Mouse (Mus musculus): ENCODE results near the gene Hk2. TPM values are rescaled to one million over a fixed set of nuclear protein-coding genes. Genes with fewer than 3 reads are reported as not detected.
A peak's percentile ranks its signal among the peaks of the same experiment; 100 is the strongest.

Hk2 gene
- polyA plus RNA-seq, 1 experiment from 2014 or later = 31.4 TPM

GRCm38 (mm10) chr6:82751031-82751430 lies 23.2 kb downstream of the Hk2 start:
- Histone ChIP-seq H3K27ac (replicated peaks) (no peak overlapping the region), H3K9me3 (replicated peaks) (no peaks in the 10 kb centered on the region), H3K4me1 (no peaks in the 10 kb centered on the region), H3K27me3 (ENCODE audit: low read depth, poor library complexity, severe bottlenecking) (no peaks in the 10 kb centered on the region), H3K36me3 (peaks cover 85% of the 10 kb centered on the region), H3K4me3 (no peak overlapping the region)
- 91% methylated on average over 11 of the region's 11 CpGs for WGBS
- no peak for DNase-seq (ENCODE audit: low spot score)

- Histone ChIP-seq H3K4me3 (no peak overlapping the region), H3K9me3 (replicated peaks) (no peaks in the 10 kb centered on the region), H3K4me1 (no peaks in the 10 kb centered on the region), H3K27ac (replicated peaks) (no peak overlapping the region), H3K36me3 (peaks cover 85% of the 10 kb centered on the region), H3K27me3 (ENCODE audit: low read depth, poor library complexity, severe bottlenecking) (no peaks in the 10 kb centered on the region)
- 66% methylated on average over 2 of the region's 2 CpGs for WGBS
- no peak for DNase-seq (ENCODE audit: low spot score)
These were observed 24.2 kb downstream of the Hk2 start for GRCm38 (mm10) chr6:82750063-82750462.

- 94% methylated on average over 9 of the region's 9 CpGs for WGBS
- no peaks in the 10 kb centered on the region for H3K4me1 ChIP-seq
- no peak overlapping the region for H3K27ac ChIP-seq (replicated peaks)
- peaks cover 89% of the 10 kb centered on the region for H3K36me3 ChIP-seq
- DNase-seq (ENCODE audit: low spot score) = no peak
- H3K9me3 ChIP-seq (replicated peaks) = no peaks in the 10 kb centered on the region
- no peaks in the 10 kb centered on the region for H3K27me3 ChIP-seq (ENCODE audit: low read depth, poor library complexity, severe bottlenecking)
- H3K4me3 ChIP-seq = no peak overlapping the region
These were observed 26.1 kb downstream of the Hk2 start for GRCm38 (mm10) chr6:82748106-82748672.

- Histone ChIP-seq H3K4me1 (no peaks in the 10 kb centered on the region), H3K4me3 (no peak overlapping the region), H3K9me3 (replicated peaks) (no peaks in the 10 kb centered on the region), H3K27me3 (ENCODE audit: low read depth, poor library complexity, severe bottlenecking) (no peaks in the 10 kb centered on the region), H3K27ac (replicated peaks) (no peak overlapping the region), H3K36me3 (peaks cover 93% of the 10 kb centered on the region)
- WGBS = 82% methylated on average over 5 of the region's 5 CpGs
- DNase-seq (ENCODE audit: low spot score) = no peak
These were observed 27.2 kb downstream of the Hk2 start for GRCm38 (mm10) chr6:82747085-82747484.

GRCm38 (mm10) chr6:82744553-82744952 lies 29.7 kb downstream of the Hk2 start:
- WGBS = 86% methylated on average over 9 of the region's 9 CpGs
- DNase-seq (ENCODE audit: low spot score) = no peak
- Histone ChIP-seq H3K36me3 (peaks cover 85% of the 10 kb centered on the region), H3K9me3 (replicated peaks) (no peaks in the 10 kb centered on the region), H3K27me3 (ENCODE audit: low read depth, poor library complexity, severe bottlenecking) (no peaks in the 10 kb centered on the region), H3K4me3 (no peak overlapping the region), H3K4me1 (no peaks in the 10 kb centered on the region), H3K27ac (replicated peaks) (no peak overlapping the region)

GRCm38 (mm10) chr6:82741518-82741880 lies 32.8 kb downstream of the Hk2 start:
- Histone ChIP-seq H3K4me1 (no peaks in the 10 kb centered on the region), H3K36me3 (peaks cover 92% of the 10 kb centered on the region), H3K9me3 (replicated peaks) (no peaks in the 10 kb centered on the region), H3K4me3 (no peak overlapping the region), H3K27ac (replicated peaks) (no peak overlapping the region), H3K27me3 (ENCODE audit: low read depth, poor library complexity, severe bottlenecking) (no peaks in the 10 kb centered on the region)
- no peak for DNase-seq (ENCODE audit: low spot score)
- WGBS = 87% methylated on average over 5 of the region's 5 CpGs

GRCm38 (mm10) chr6:82740868-82741517 lies 33.3 kb downstream of the Hk2 start:
- H3K4me3 ChIP-seq = no peak overlapping the region
- no peaks in the 10 kb centered on the region for H3K9me3 ChIP-seq (replicated peaks)
- DNase-seq (ENCODE audit: low spot score) = no peak
- no peaks in the 10 kb centered on the region for H3K4me1 ChIP-seq
- 89% methylated on average over 8 of the region's 8 CpGs for WGBS
- peaks cover 92% of the 10 kb centered on the region for H3K36me3 ChIP-seq
- H3K27me3 ChIP-seq (ENCODE audit: low read depth, poor library complexity, severe bottlenecking) = no peaks in the 10 kb centered on the region
- H3K27ac ChIP-seq (replicated peaks) = no peak overlapping the region

GRCm38 (mm10) chr6:82740269-82740668 lies 34.0 kb downstream of the Hk2 start:
- H3K27ac ChIP-seq (replicated peaks) = no peak overlapping the region
- H3K9me3 ChIP-seq (replicated peaks) = no peaks in the 10 kb centered on the region
- no peak overlapping the region for H3K4me3 ChIP-seq
- H3K4me1 ChIP-seq = no peaks in the 10 kb centered on the region
- peak; percentile 28 for DNase-seq (ENCODE audit: low spot score)
- H3K27me3 ChIP-seq (ENCODE audit: low read depth, poor library complexity, severe bottlenecking) = no peaks in the 10 kb centered on the region
- WGBS = 49% methylated on average over 6 of the region's 6 CpGs
- peaks cover 92% of the 10 kb centered on the region for H3K36me3 ChIP-seq

- no peak for DNase-seq (ENCODE audit: low spot score)
- Histone ChIP-seq H3K9me3 (replicated peaks) (no peaks in the 10 kb centered on the region), H3K4me3 (no peak overlapping the region), H3K27me3 (ENCODE audit: low read depth, poor library complexity, severe bottlenecking) (no peaks in the 10 kb centered on the region), H3K27ac (replicated peaks) (no peak overlapping the region), H3K4me1 (no peaks in the 10 kb centered on the region), H3K36me3 (peaks cover 90% of the 10 kb centered on the region)
- 93% methylated on average over 27 of the region's 27 CpGs for whole genome bisulfite sequencing
These were observed 36.4 kb downstream of the Hk2 start for GRCm38 (mm10) chr6:82737634-82738540.

GRCm38 (mm10) chr6:82736626-82737600 lies 37.3 kb downstream of the Hk2 start:
- no peak for DNase-seq (ENCODE audit: low spot score)
- no peaks in the 10 kb centered on the region for H3K9me3 ChIP-seq (replicated peaks)
- 90% methylated on average over 25 of the region's 25 CpGs for WGBS
- H3K27ac ChIP-seq (replicated peaks) = no peak overlapping the region
- H3K4me1 ChIP-seq = no peaks in the 10 kb centered on the region
- H3K4me3 ChIP-seq = no peak overlapping the region
- peaks cover 86% of the 10 kb centered on the region for H3K36me3 ChIP-seq
- no peaks in the 10 kb centered on the region for H3K27me3 ChIP-seq (ENCODE audit: low read depth, poor library complexity, severe bottlenecking)

- H3K36me3 ChIP-seq = peaks cover 89% of the 10 kb centered on the region
These were observed 38.9 kb downstream of the Hk2 start for GRCm38 (mm10) chr6:82735347-82735746.

GRCm38 (mm10) chr6:82728635-82729034 lies 45.6 kb downstream of the Hk2 start:
- Histone ChIP-seq H3K36me3 (peaks cover 92% of the 10 kb centered on the region), H3K4me3 (no peak overlapping the region), H3K27me3 (ENCODE audit: low read depth, poor library complexity, severe bottlenecking) (no peaks in the 10 kb centered on the region), H3K27ac (replicated peaks) (no peak overlapping the region), H3K4me1 (peaks cover 5% of the 10 kb centered on the region), H3K9me3 (replicated peaks) (no peaks in the 10 kb centered on the region)
- no peak for DNase-seq (ENCODE audit: low spot score)
- WGBS = 91% methylated on average over 21 of the region's 21 CpGs

More at GRCm38 (mm10) chr6:82735347-82735746, 38.9 kb downstream of the Hk2 start:
- DNase-seq (ENCODE audit: low spot score) = no peak
- no peak overlapping the region for H3K27ac ChIP-seq (replicated peaks)
- no peaks in the 10 kb centered on the region for H3K27me3 ChIP-seq (ENCODE audit: low read depth, poor library complexity, severe bottlenecking)
- no peak overlapping the region for H3K4me3 ChIP-seq
- H3K9me3 ChIP-seq (replicated peaks) = no peaks in the 10 kb centered on the region
- 88% methylated on average over 7 of the region's 7 CpGs for WGBS
- no peaks in the 10 kb centered on the region for H3K4me1 ChIP-seq

All from midbrain, embryonic 10.5 days (tissue).